Mouse (Mus musculus) midbrain, embryonic 12.5 days (tissue): ENCODE data around the gene Magix. TPM values are rescaled to one million over a fixed set of nuclear protein-coding genes. Genes with fewer than 3 reads are reported as not detected.

Experiments used
- ATAC-seq: fragments of 200-750 bp; cut with Nextera tagmentation; 2 replicates; pipeline ENCODE4 v1.8.0; 2017; ENCODE audit warnings: low read depth, moderate TSS enrichment, moderate library complexity; ENCODE audit not compliant: low FRiP score
- H3K27ac ChIP-seq: fragments of 300-500 bp; sonication (generic); replicated peaks from 2 replicates; pipeline ENCODE4 v1.5.1; 2016; ENCODE audit warnings: mild to moderate bottlenecking
- H3K27me3 ChIP-seq: fragments of 300-500 bp; sonication (generic); 2 replicates; pipeline ENCODE4 v1.6.1; 2016; ENCODE audit warnings: mild to moderate bottlenecking
- H3K36me3 ChIP-seq: fragments of 300-500 bp; sonication (generic); 2 replicates; pipeline ENCODE4 v1.6.1; 2016
- H3K4me1 ChIP-seq: fragments of 300-500 bp; sonication (generic); 2 replicates; pipeline ENCODE4 v1.6.1; 2016
- H3K4me2 ChIP-seq: fragments of 300-500 bp; sonication (generic); replicated peaks from 2 replicates; pipeline ENCODE4 v1.6.1; 2016; ENCODE audit warnings: mild to moderate bottlenecking, moderate library complexity
- H3K4me3 ChIP-seq: fragments of 300-500 bp; sonication (generic); 2 replicates; pipeline ENCODE4 v1.5.1; 2016; ENCODE audit warnings: mild to moderate bottlenecking
- H3K9ac ChIP-seq: fragments of 300-500 bp; sonication (generic); replicated peaks from 2 replicates; pipeline ENCODE4 v1.6.1; 2016; ENCODE audit warnings: mild to moderate bottlenecking, moderate library complexity
- H3K9me3 ChIP-seq: fragments of 300-500 bp; sonication (generic); 2 replicates; pipeline ENCODE4 v1.6.1; 2016; ENCODE audit warnings: mild to moderate bottlenecking
- WGBS: fragments of 180-500 bp; shearing (Covaris S2); methylation state at CpG from one replicate; pipeline ENCODE4 v1.1.7; 2016; 5-methylcytosine and 5-hydroxymethylcytosine counted together
- polyA plus RNA-seq: library from polyadenylated mRNA; unstranded; fragments of >200 nt; fragmentation: Nextera tagmentation; extraction: Ambion mirVana; gene quantifications from 2 replicates; pipeline ENCODE4 v1.2.1, GENCODE M21; 2016

Magix gene
- polyA plus RNA-seq, 1 experiment from 2014 or later = 0.09 TPM

DNA sequence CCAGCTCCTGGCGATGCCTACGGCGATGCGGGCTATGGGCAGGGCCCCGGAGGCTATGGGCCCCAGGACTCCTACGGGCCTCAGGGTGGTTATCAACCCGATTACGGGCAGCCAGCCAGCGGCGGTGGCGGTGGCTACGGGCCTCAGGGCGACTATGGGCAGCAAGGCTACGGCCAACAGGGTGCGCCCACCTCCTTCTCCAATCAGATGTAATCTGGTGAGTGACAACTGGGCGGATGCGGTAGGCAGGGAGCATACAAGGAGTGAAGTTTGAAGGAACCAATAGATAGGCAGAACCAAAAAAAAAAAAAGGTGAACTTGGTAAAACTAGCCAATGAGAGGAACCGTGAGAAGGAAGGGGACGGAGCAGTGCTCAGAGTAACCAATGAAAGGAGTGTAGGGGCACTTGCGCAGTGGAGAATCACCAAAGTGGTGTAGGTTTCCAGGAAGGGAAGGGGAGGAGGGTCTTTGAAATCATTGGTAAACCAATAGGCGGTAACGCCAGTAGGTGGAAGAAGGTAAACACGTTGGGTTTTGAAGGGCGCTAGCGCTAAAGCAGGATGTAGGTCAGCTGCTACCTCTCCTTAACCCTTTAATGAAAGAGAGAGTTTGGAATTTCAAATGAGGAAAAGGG is 32.3 kb downstream of the Magix start:
- Histone ChIP-seq H3K27ac (peak overlapping the region; percentile 76), H3K4me3 (peak overlapping the region; percentile 40), H3K4me1 (no peaks in the 10 kb centered on the region), H3K9ac (peak overlapping the region; percentile 39; the same call in 1 of the 2 replicates), H3K36me3 (peaks cover 5% of the 10 kb centered on the region; the same call in 1 of the 2 replicates), H3K27me3 (no peaks in the 10 kb centered on the region), H3K4me2 (peak overlapping the region; percentile 52), H3K9me3 (no peaks in the 10 kb centered on the region)
- WGBS = 20% methylated on average over 25 of the region's 25 CpGs
- ATAC-seq = peak; percentile 97

- Histone ChIP-seq H3K9me3 (no peaks in the 10 kb centered on the region), H3K27ac (no peak overlapping the region), H3K4me1 (no peaks in the 10 kb centered on the region), H3K4me3 (no peak overlapping the region), H3K27me3 (no peaks in the 10 kb centered on the region), H3K9ac (no peak overlapping the region), H3K4me2 (no peak overlapping the region), H3K36me3 (peaks cover 5% of the 10 kb centered on the region; the same call in 1 of the 2 replicates)
- 18% methylated on average over 5 of the region's 5 CpGs for WGBS
- no peak for ATAC-seq
Measured at GRCm38 (mm10) chrX:7645349-7645748, 35.7 kb downstream of the Magix start.

DNA sequence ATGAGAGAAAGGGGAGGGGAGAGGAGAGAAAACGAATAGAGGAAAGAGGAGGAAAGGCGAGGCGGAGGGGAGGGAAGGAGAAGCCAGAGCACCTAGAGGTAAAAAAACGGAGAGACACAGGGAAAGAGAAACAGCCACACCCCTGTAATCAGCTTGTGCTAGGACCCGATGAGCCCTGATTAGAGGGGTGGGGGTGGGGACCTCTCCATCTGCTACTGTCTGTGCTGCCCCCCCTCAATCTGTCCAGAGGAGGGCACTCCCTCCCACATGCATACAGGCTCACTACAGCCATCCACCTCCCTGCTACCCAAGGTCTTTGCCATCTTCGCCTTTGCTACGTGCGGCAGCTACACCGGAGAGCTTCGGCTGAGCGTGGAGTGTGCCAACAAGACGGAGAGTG is 40.3 kb downstream of the Magix start:
- peak overlapping the region; percentile 54 for H3K4me2 ChIP-seq
- no peaks in the 10 kb centered on the region for H3K4me1 ChIP-seq
- no peaks in the 10 kb centered on the region for H3K27me3 ChIP-seq
- no peak for ATAC-seq
- no peak overlapping the region for H3K9ac ChIP-seq
- no peaks in the 10 kb centered on the region for H3K9me3 ChIP-seq
- peaks cover 5% of the 10 kb centered on the region; the same call in 1 of the 2 replicates for H3K36me3 ChIP-seq
- WGBS = 55% methylated on average over 12 of the region's 12 CpGs
- peak overlapping the region; percentile 14 for H3K4me3 ChIP-seq
- H3K27ac ChIP-seq = no peak overlapping the region

- Histone ChIP-seq H3K9me3 (no peaks in the 10 kb centered on the region), H3K27ac (peak overlapping the region; percentile 46; the same call in 1 of the 2 replicates), H3K9ac (peak overlapping the region; percentile 65), H3K27me3 (no peaks in the 10 kb centered on the region), H3K4me1 (no peaks in the 10 kb centered on the region), H3K4me2 (peak overlapping the region; percentile 54), H3K36me3 (peaks cover 5% of the 10 kb centered on the region; the same call in 1 of the 2 replicates), H3K4me3 (peak overlapping the region; percentile 57)
- ATAC-seq = peak; percentile 5; the same call in 1 of the 2 replicates
- WGBS = 28% methylated on average over 13 of the region's 13 CpGs
Measured at GRCm38 (mm10) chrX:7639536-7640325, 41.3 kb downstream of the Magix start.

- Histone ChIP-seq H3K9ac (peak within 1 kb of the TSS; percentile 65), H3K27ac (peak within 1 kb of the TSS; percentile 39; the same call in 1 of the 2 replicates), H3K4me1 (no peaks in the 10 kb centered on the region), H3K4me3 (peak within 1 kb of the TSS; percentile 57), H3K36me3 (no peaks in the 10 kb centered on the region), H3K4me2 (peak within 1 kb of the TSS; percentile 54), H3K27me3 (no peaks in the 10 kb centered on the region), H3K9me3 (no peaks in the 10 kb centered on the region)
- peak; percentile 89 for ATAC-seq
- WGBS = 27% methylated on average over 35 of the region's 42 CpGs
Measured at GRCm38 (mm10) chrX:7638401-7639091, 42.5 kb downstream of the Magix start, which contains the start of gene Syp. Gene Syp (plus strand): TSS chrX:7638471.

DNA sequence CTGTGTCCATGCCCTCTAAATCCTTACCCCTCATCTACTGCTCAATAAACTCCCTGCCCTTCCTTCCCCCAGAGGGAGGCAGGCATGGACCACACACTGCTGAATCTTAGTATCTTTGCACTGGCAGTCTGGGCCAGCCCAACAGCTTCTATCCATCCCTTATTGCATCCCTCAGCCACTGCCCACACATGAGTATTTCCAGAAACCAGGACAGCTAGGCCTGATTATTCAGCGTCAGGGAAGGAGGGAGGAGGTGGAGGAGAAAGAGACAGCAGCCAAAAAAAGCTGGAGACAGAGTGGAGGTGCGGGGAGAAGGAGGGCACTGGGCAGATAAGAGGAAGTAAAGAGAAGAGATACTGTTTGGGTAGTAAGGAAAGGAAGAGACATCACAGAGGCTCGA is 46.0 kb downstream of the Magix start:
- WGBS = 82% methylated on average over 3 of the region's 3 CpGs
- no peak overlapping the region for H3K4me3 ChIP-seq

DNA sequence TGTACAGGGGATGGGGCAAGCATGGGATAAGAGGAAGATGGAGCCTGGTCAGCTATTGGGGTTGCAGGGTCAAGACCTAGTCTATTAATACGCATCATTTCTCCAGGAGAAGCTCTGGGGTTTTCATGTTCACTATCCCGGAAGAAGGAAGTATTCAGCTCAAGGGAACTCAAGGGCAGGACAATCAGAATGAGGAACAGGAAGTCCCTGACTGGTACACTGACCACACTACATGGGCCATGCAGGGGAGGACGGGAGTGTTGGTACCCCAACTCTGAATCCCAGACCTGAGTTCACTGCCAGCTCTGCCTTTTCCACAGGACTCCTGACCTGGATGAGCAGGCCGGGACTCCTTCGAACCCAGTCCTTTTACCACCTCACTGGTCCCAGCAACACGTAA is 48.5 kb downstream of the Magix start:
- no peak overlapping the region for H3K9ac ChIP-seq
- no peak for ATAC-seq
- no peak overlapping the region for H3K4me3 ChIP-seq
- H3K4me1 ChIP-seq = no peaks in the 10 kb centered on the region
- no peaks in the 10 kb centered on the region for H3K27me3 ChIP-seq
- H3K4me2 ChIP-seq = no peak overlapping the region
- 89% methylated on average over 6 of the region's 6 CpGs for WGBS
- H3K36me3 ChIP-seq = no peaks in the 10 kb centered on the region
- no peaks in the 10 kb centered on the region for H3K9me3 ChIP-seq
- no peak overlapping the region for H3K27ac ChIP-seq

More for the DNA sequence above, 46.0 kb downstream of the Magix start:
- Histone ChIP-seq H3K27ac (no peak overlapping the region), H3K27me3 (no peaks in the 10 kb centered on the region), H3K9ac (no peak overlapping the region), H3K4me1 (no peaks in the 10 kb centered on the region), H3K36me3 (no peaks in the 10 kb centered on the region), H3K9me3 (no peaks in the 10 kb centered on the region), H3K4me2 (no peak overlapping the region)
- no peak for ATAC-seq

Other genes starting within 250 kb of the Magix start
- gene Foxp3, start 107.6 kb downstream of the Magix start, polyA plus RNA-seq = 0.09 and 0.13 TPM in 2 replicates
- gene Ppp1r3f, start 107.0 kb downstream of the Magix start, polyA plus RNA-seq = 4.9 and 5.7 TPM in 2 replicates
- gene Ccdc22, start 75.7 kb downstream of the Magix start, polyA plus RNA-seq = 30.3 and 30.8 TPM in 2 replicates
- gene Cacna1f, start 74.2 kb downstream of the Magix start, polyA plus RNA-seq = not detected in 2 replicates
- 39.9 and 40.8 TPM in 2 replicates for gene Syp, start 42.8 kb downstream of the Magix start, polyA plus RNA-seq
- gene Prickle3, start 24.0 kb downstream of the Magix start, polyA plus RNA-seq = 2.6 and 2.7 TPM in 2 replicates
- 29.2 and 33.2 TPM in 2 replicates for gene Plp2, start 9.9 kb downstream of the Magix start, polyA plus RNA-seq
- gene Gpkow, start 15.9 kb upstream of the Magix start, polyA plus RNA-seq = 43.6 and 45.7 TPM in 2 replicates
- gene Wdr45, start 33.1 kb upstream of the Magix start, polyA plus RNA-seq = 26.4 and 27.0 TPM in 2 replicates
- not detected in 2 replicates for gene Gm45208, start 41.0 kb upstream of the Magix start, polyA plus RNA-seq
- gene Praf2, start 47.2 kb upstream of the Magix start, polyA plus RNA-seq = 88.8 and 89.2 TPM in 2 replicates
- gene Ccdc120, start 69.7 kb upstream of the Magix start, polyA plus RNA-seq = 27.5 and 34.1 TPM in 2 replicates
- 37.6 and 39.1 TPM in 2 replicates for gene Tfe3, start 81.3 kb upstream of the Magix start, polyA plus RNA-seq
- 78.3 and 80.8 TPM in 2 replicates for gene Gripap1, start 108.5 kb upstream of the Magix start, polyA plus RNA-seq
- gene Kcnd1, start 141.0 kb upstream of the Magix start, polyA plus RNA-seq = 0.96 and 1.5 TPM in 2 replicates
- 63.2 and 68.3 TPM in 2 replicates for gene Otud5, start 160.1 kb upstream of the Magix start, polyA plus RNA-seq
- gene Pim2, start 197.0 kb upstream of the Magix start, polyA plus RNA-seq = 19.2 and 19.7 TPM in 2 replicates
- gene Slc35a2, start 202.8 kb upstream of the Magix start, polyA plus RNA-seq = 31.0 and 31.4 TPM in 2 replicates
- gene Pqbp1, start 218.0 kb upstream of the Magix start, polyA plus RNA-seq = 177 and 180 TPM in 2 replicates
- gene Timm17b, start 218.1 kb upstream of the Magix start, polyA plus RNA-seq = 156 and 160 TPM in 2 replicates
- gene Gm10491, start 226.6 kb upstream of the Magix start, polyA plus RNA-seq = not detected in 2 replicates
- not detected in 2 replicates for gene Gm10490, start 228.3 kb upstream of the Magix start, polyA plus RNA-seq
- gene Pcsk1n, start 238.6 kb upstream of the Magix start, polyA plus RNA-seq = 77.5 and 87.2 TPM in 2 replicates
- gene Eras, start 247.4 kb upstream of the Magix start, polyA plus RNA-seq = not detected in 2 replicates